Mouse (Mus musculus): ENCODE data around the gene Dhcr24. TPM values are rescaled to one million over a fixed set of nuclear protein-coding genes. Genes with fewer than 3 reads are reported as not detected.

The Dhcr24 gene
- 3.9 and 4.7 TPM in 2 replicates for polyA plus RNA-seq (2016; fragmentation: Nextera tagmentation; extraction: Ambion mirVana)

GRCm38 (mm10) chr4:106560846-106561781 is at the start of gene Dhcr24:
TSS of gene Dhcr24 (plus strand) at chr4:106561038.
- Histone ChIP-seq H3K27me3 (replicated peaks) (no peaks in the 10 kb centered on the region; the same call in 1 of the 2 replicates), H3K36me3 (peaks cover 24% of the 10 kb centered on the region), H3K9ac (peak within 1 kb of the TSS; percentile 83), H3K9me3 (replicated peaks) (no peaks in the 10 kb centered on the region), H3K4me2 (peak within 1 kb of the TSS; percentile 93), H3K27ac (ENCODE audit: poor library complexity, severe bottlenecking) (peak within 1 kb of the TSS; percentile 73), H3K4me3 (peak within 1 kb of the TSS; percentile 81), H3K4me1 (replicated peaks) (peaks cover 36% of the 10 kb centered on the region)
- WGBS = under 1% methylated on average over 89 of the region's 89 CpGs
- ATAC-seq (ENCODE audit: insufficient number of reproducible peaks, low FRiP score) = peak; percentile 96

GRCm38 (mm10) chr4:106514606-106515005 is 46.2 kb upstream of the Dhcr24 start:
- no peak overlapping the region for H3K9ac ChIP-seq
- H3K27me3 ChIP-seq (replicated peaks) = peaks cover 8% of the 10 kb centered on the region
- no peak overlapping the region for H3K4me3 ChIP-seq
- ATAC-seq (ENCODE audit: insufficient number of reproducible peaks, low FRiP score) = no peak
- no peak overlapping the region for H3K27ac ChIP-seq (ENCODE audit: poor library complexity, severe bottlenecking)
- no peaks in the 10 kb centered on the region for H3K4me1 ChIP-seq (replicated peaks)
- H3K4me2 ChIP-seq = no peak overlapping the region
- whole genome bisulfite sequencing = 74% methylated on average over 6 of the region's 6 CpGs
- no peaks in the 10 kb centered on the region for H3K36me3 ChIP-seq
- no peaks in the 10 kb centered on the region for H3K9me3 ChIP-seq (replicated peaks)

GRCm38 (mm10) chr4:106522547-106522946 is 38.3 kb upstream of the Dhcr24 start:
- no peak for ATAC-seq (ENCODE audit: insufficient number of reproducible peaks, low FRiP score)
- no peaks in the 10 kb centered on the region for H3K9me3 ChIP-seq (replicated peaks)
- WGBS = 74% methylated on average over 3 of the region's 3 CpGs

GRCm38 (mm10) chr4:106524131-106524530 is 36.7 kb upstream of the Dhcr24 start:
- no peak overlapping the region for H3K27ac ChIP-seq (ENCODE audit: poor library complexity, severe bottlenecking)
- no peak overlapping the region for H3K4me3 ChIP-seq
- no peak overlapping the region for H3K4me2 ChIP-seq
- WGBS = 65% methylated on average over 2 of the region's 2 CpGs
- no peaks in the 10 kb centered on the region for H3K27me3 ChIP-seq (replicated peaks)
- no peak overlapping the region for H3K9ac ChIP-seq
- H3K4me1 ChIP-seq (replicated peaks) = peaks cover 6% of the 10 kb centered on the region; the same call in 1 of the 2 replicates
- no peak for ATAC-seq (ENCODE audit: insufficient number of reproducible peaks, low FRiP score)
- no peaks in the 10 kb centered on the region for H3K36me3 ChIP-seq
- H3K9me3 ChIP-seq (replicated peaks) = no peaks in the 10 kb centered on the region

More at GRCm38 (mm10) chr4:106522547-106522946, 38.3 kb upstream of the Dhcr24 start:
- Histone ChIP-seq H3K4me1 (replicated peaks) (0 out of 2 replicates have a peak, but pooled peaks cover 2% of the 10 kb centered on the region), H3K4me3 (no peak overlapping the region), H3K4me2 (no peak overlapping the region), H3K27me3 (replicated peaks) (peaks cover 5% of the 10 kb centered on the region; the same call in 1 of the 2 replicates), H3K36me3 (no peaks in the 10 kb centered on the region), H3K9ac (no peak overlapping the region), H3K27ac (ENCODE audit: poor library complexity, severe bottlenecking) (no peak overlapping the region)

- Histone ChIP-seq H3K36me3 (no peaks in the 10 kb centered on the region), H3K4me2 (no peak overlapping the region), H3K27me3 (replicated peaks) (no peaks in the 10 kb centered on the region), H3K4me3 (no peak overlapping the region), H3K9ac (no peak overlapping the region), H3K9me3 (replicated peaks) (no peaks in the 10 kb centered on the region), H3K4me1 (replicated peaks) (peaks cover 11% of the 10 kb centered on the region), H3K27ac (ENCODE audit: poor library complexity, severe bottlenecking) (no peak overlapping the region)
- WGBS = 84% methylated on average over 2 of the region's 2 CpGs
- no peak for ATAC-seq (ENCODE audit: insufficient number of reproducible peaks, low FRiP score)
These were observed 35.8 kb upstream of the Dhcr24 start for GRCm38 (mm10) chr4:106525001-106525400.

GRCm38 (mm10) chr4:106527856-106528547 is 32.8 kb upstream of the Dhcr24 start:
- Histone ChIP-seq H3K9ac (no peak overlapping the region), H3K4me1 (replicated peaks) (peaks cover 11% of the 10 kb centered on the region), H3K4me3 (no peak overlapping the region), H3K9me3 (replicated peaks) (no peaks in the 10 kb centered on the region), H3K27me3 (replicated peaks) (no peaks in the 10 kb centered on the region), H3K27ac (ENCODE audit: poor library complexity, severe bottlenecking) (no peak overlapping the region), H3K36me3 (no peaks in the 10 kb centered on the region), H3K4me2 (no peak overlapping the region)
- ATAC-seq (ENCODE audit: insufficient number of reproducible peaks, low FRiP score) = no peak
- WGBS = 64% methylated on average over 7 of the region's 7 CpGs

GRCm38 (mm10) chr4:106529375-106530112 is 31.3 kb upstream of the Dhcr24 start:
- H3K9me3 ChIP-seq (replicated peaks) = no peaks in the 10 kb centered on the region
- peak; percentile 89 for ATAC-seq (ENCODE audit: insufficient number of reproducible peaks, low FRiP score)
- H3K9ac ChIP-seq = peak overlapping the region; percentile 64
- no peaks in the 10 kb centered on the region for H3K36me3 ChIP-seq
- peak overlapping the region; percentile 17; the same call in 1 of the 2 replicates for H3K4me3 ChIP-seq
- H3K4me1 ChIP-seq (replicated peaks) = peaks cover 14% of the 10 kb centered on the region
- H3K4me2 ChIP-seq = peak overlapping the region; percentile 59
- no peaks in the 10 kb centered on the region for H3K27me3 ChIP-seq (replicated peaks)
- no peak overlapping the region for H3K27ac ChIP-seq (ENCODE audit: poor library complexity, severe bottlenecking)
- 14% methylated on average over 17 of the region's 17 CpGs for WGBS

- H3K36me3 ChIP-seq = no peaks in the 10 kb centered on the region
- H3K27me3 ChIP-seq (replicated peaks) = peaks cover 5% of the 10 kb centered on the region; the same call in 1 of the 2 replicates
- ATAC-seq (ENCODE audit: insufficient number of reproducible peaks, low FRiP score) = peak; percentile 18; the same call in 1 of the 2 replicates
- 64% methylated on average over 9 of the region's 9 CpGs for WGBS
- H3K9me3 ChIP-seq (replicated peaks) = no peaks in the 10 kb centered on the region
- H3K4me2 ChIP-seq = no peak overlapping the region
- H3K27ac ChIP-seq (ENCODE audit: poor library complexity, severe bottlenecking) = no peak overlapping the region
- no peak overlapping the region for H3K4me3 ChIP-seq
- peaks cover 14% of the 10 kb centered on the region for H3K4me1 ChIP-seq (replicated peaks)
- no peak overlapping the region for H3K9ac ChIP-seq
These were observed 30.7 kb upstream of the Dhcr24 start for GRCm38 (mm10) chr4:106530113-106530482.

GRCm38 (mm10) chr4:106533421-106534080 is 27.3 kb upstream of the Dhcr24 start:
- peaks cover 23% of the 10 kb centered on the region for H3K27me3 ChIP-seq (replicated peaks)
- no peak for ATAC-seq (ENCODE audit: insufficient number of reproducible peaks, low FRiP score)
- WGBS = 42% methylated on average over 7 of the region's 7 CpGs
- no peak overlapping the region for H3K4me3 ChIP-seq
- H3K4me2 ChIP-seq = no peak overlapping the region
- H3K27ac ChIP-seq (ENCODE audit: poor library complexity, severe bottlenecking) = no peak overlapping the region
- no peaks in the 10 kb centered on the region for H3K9me3 ChIP-seq (replicated peaks)
- H3K36me3 ChIP-seq = no peaks in the 10 kb centered on the region
- H3K9ac ChIP-seq = no peak overlapping the region
- H3K4me1 ChIP-seq (replicated peaks) = peaks cover 9% of the 10 kb centered on the region

GRCm38 (mm10) chr4:106534256-106534655 is 26.6 kb upstream of the Dhcr24 start:
- 31% methylated on average over 7 of the region's 7 CpGs for WGBS
- Histone ChIP-seq H3K4me3 (no peak overlapping the region), H3K36me3 (no peaks in the 10 kb centered on the region), H3K27me3 (replicated peaks) (peaks cover 23% of the 10 kb centered on the region), H3K27ac (ENCODE audit: poor library complexity, severe bottlenecking) (no peak overlapping the region), H3K9ac (no peak overlapping the region), H3K4me1 (replicated peaks) (peaks cover 8% of the 10 kb centered on the region), H3K4me2 (no peak overlapping the region), H3K9me3 (replicated peaks) (no peaks in the 10 kb centered on the region)
- no peak for ATAC-seq (ENCODE audit: insufficient number of reproducible peaks, low FRiP score)
